Mouse (Mus musculus): Measurements from ENCODE around the gene B630019K06Rik. TPM values are rescaled to one million over a fixed set of nuclear protein-coding genes. Genes with fewer than 3 reads are reported as not detected.
"Not testable (repeated sequence)": the region's sequence is repeated elsewhere in the genome, so short reads cannot be mapped to it uniquely, and the experiment has no call there.

B630019K06Rik gene
- 10 to 100 TPM; 22.7 to 25.5 TPM for total RNA-seq (2021)

GRCm38 (mm10) chrX:8892343-8893155, at the start of gene B630019K06Rik:
Gene B630019K06Rik (plus strand): TSS chrX:8892382.
- intact Hi-C loops (cut with DNase I), result no loop called here
- peak; percentile 23 to 76 for DNase-seq (ENCODE audit: extremely low spot score in 1 of 2, low spot score in 2 of 2)

- intact Hi-C loops (cut with DNase I), result no loop called here
- no peak for DNase-seq (ENCODE audit: extremely low spot score in 1 of 2, low spot score in 2 of 2)
Observed at GRCm38 (mm10) chrX:8843694-8844093, 48.5 kb upstream of the B630019K06Rik start, which contains the start of gene Gm6592. Gene Gm6592 (plus strand): TSS chrX:8843994.

GRCm38 (mm10) chrX:8852486-8852885, 39.7 kb upstream of the B630019K06Rik start:
- intact Hi-C loops (cut with DNase I), result no loop called here
- no peak for DNase-seq (ENCODE audit: extremely low spot score in 1 of 2, low spot score in 2 of 2)

GRCm38 (mm10) chrX:8864331-8864730, 27.9 kb upstream of the B630019K06Rik start:
- intact Hi-C loops (cut with DNase I), result not testable (repeated sequence)
- peak; percentile 46 to 71 for DNase-seq (ENCODE audit: extremely low spot score in 1 of 2, low spot score in 2 of 2)

- not testable (repeated sequence) for DNase-seq (ENCODE audit: extremely low spot score in 1 of 2, low spot score in 2 of 2)
- intact Hi-C loops (cut with DNase I), result loop anchor here (1.0 kb wide), 1 partner anchor 35 kb away; no protein-coding TSS in a partner anchor
Observed at GRCm38 (mm10) chrX:8873953-8874352, 18.2 kb upstream of the B630019K06Rik start, which contains the start of gene Gm5751. Gene Gm5751 (plus strand): TSS chrX:8874253.

- intact Hi-C loops (cut with DNase I), result no loop called here
- DNase-seq (ENCODE audit: extremely low spot score in 1 of 2, low spot score in 2 of 2), result no peak
Observed at GRCm38 (mm10) chrX:8884336-8884735, 7.8 kb upstream of the B630019K06Rik start.

- intact Hi-C loops (cut with DNase I), result no loop called here
Observed at GRCm38 (mm10) chrX:8891975-8892342, 223 bp upstream of the B630019K06Rik start.

GRCm38 (mm10) chrX:8893182-8893651, 1.0 kb downstream of the B630019K06Rik start:
- DNase-seq (ENCODE audit: extremely low spot score in 1 of 2, low spot score in 2 of 2), result peak in 1 of 2 experiments; percentile 32
- intact Hi-C loops (cut with DNase I), result no loop called here

More at GRCm38 (mm10) chrX:8891975-8892342, 223 bp upstream of the B630019K06Rik start:
- no peak for DNase-seq (ENCODE audit: extremely low spot score in 1 of 2, low spot score in 2 of 2)

- no peak for DNase-seq (ENCODE audit: extremely low spot score in 1 of 2, low spot score in 2 of 2)
- intact Hi-C loops (cut with DNase I), result no loop called here
Observed at GRCm38 (mm10) chrX:8900823-8901222, 8.6 kb downstream of the B630019K06Rik start.

- intact Hi-C loops (cut with DNase I), result no loop called here
- peak in 1 of 2 experiments; percentile 19 for DNase-seq (ENCODE audit: extremely low spot score in 1 of 2, low spot score in 2 of 2)
Observed at GRCm38 (mm10) chrX:8901906-8902472, 9.8 kb downstream of the B630019K06Rik start.

GRCm38 (mm10) chrX:8921080-8921479, 28.9 kb downstream of the B630019K06Rik start:
- intact Hi-C loops (cut with DNase I), result no loop called here
- DNase-seq (ENCODE audit: extremely low spot score in 1 of 2, low spot score in 2 of 2), result no peak

- DNase-seq (ENCODE audit: extremely low spot score in 1 of 2, low spot score in 2 of 2), result peak in 1 of 2 experiments; percentile 26
- intact Hi-C loops (cut with DNase I), result no loop called here
Observed at GRCm38 (mm10) chrX:8921813-8922607, 29.8 kb downstream of the B630019K06Rik start.

- no peak for DNase-seq (ENCODE audit: extremely low spot score in 1 of 2, low spot score in 2 of 2)
- intact Hi-C loops (cut with DNase I), result no loop called here
Observed at GRCm38 (mm10) chrX:8927308-8927707, 35.1 kb downstream of the B630019K06Rik start.

- no peak for DNase-seq (ENCODE audit: extremely low spot score in 1 of 2, low spot score in 2 of 2)
- intact Hi-C loops (cut with DNase I), result no loop called here
Observed at GRCm38 (mm10) chrX:8944041-8944440, 51.9 kb downstream of the B630019K06Rik start.

Other genes starting within 250 kb of the B630019K06Rik start
- gene Ssxb8, start 201.5 kb upstream of the B630019K06Rik start, total RNA-seq (2021), result not detected
- gene Ssx9, start 143.9 kb upstream of the B630019K06Rik start, total RNA-seq (2021), result not detected
- not detected for gene Ssxb5, start 88.7 kb upstream of the B630019K06Rik start, total RNA-seq (2021)
- not detected for gene Gm6592, start 48.4 kb upstream of the B630019K06Rik start, total RNA-seq (2021)
- not detected for gene Gm5751, start 18.1 kb upstream of the B630019K06Rik start, total RNA-seq (2021)
- not detected for gene Fthl17b, start 70.6 kb downstream of the B630019K06Rik start, total RNA-seq (2021)
- gene Fthl17c, start 84.2 kb downstream of the B630019K06Rik start, total RNA-seq (2021), result not detected
- gene Fthl17d, start 94.4 kb downstream of the B630019K06Rik start, total RNA-seq (2021), result not detected
- not detected for gene Fthl17e, start 141.1 kb downstream of the B630019K06Rik start, total RNA-seq (2021)
- not detected for gene Fthl17f, start 170.6 kb downstream of the B630019K06Rik start, total RNA-seq (2021)
- not detected for gene 4930402K13Rik, start 212.2 kb downstream of the B630019K06Rik start, total RNA-seq (2021)